Mouse (Mus musculus) small intestine, adult 2 months (tissue): ENCODE results near the gene Slc37a1.

Source experiments
- CTCF ChIP-seq: fragments of 200-500 bp; IDR thresholded peaks from 2 replicates; pipeline ENCODE4 v1.5.1; 2012; ENCODE audit warnings: low read depth, mild to moderate bottlenecking, control low read depth, inconsistent platforms, low read length, moderate library complexity, mixed read lengths; ENCODE audit not compliant: insufficient replicate concordance, insufficient read length; ENCODE audit errors: extremely low read depth
- POLR2A ChIP-seq: fragments of 200-500 bp; IDR thresholded peaks from 2 replicates; pipeline ENCODE4 v1.6.1; 2012; ENCODE audit warnings: low read depth, mild to moderate bottlenecking, control low read depth, inconsistent platforms, low read length, moderate library complexity

DNA sequence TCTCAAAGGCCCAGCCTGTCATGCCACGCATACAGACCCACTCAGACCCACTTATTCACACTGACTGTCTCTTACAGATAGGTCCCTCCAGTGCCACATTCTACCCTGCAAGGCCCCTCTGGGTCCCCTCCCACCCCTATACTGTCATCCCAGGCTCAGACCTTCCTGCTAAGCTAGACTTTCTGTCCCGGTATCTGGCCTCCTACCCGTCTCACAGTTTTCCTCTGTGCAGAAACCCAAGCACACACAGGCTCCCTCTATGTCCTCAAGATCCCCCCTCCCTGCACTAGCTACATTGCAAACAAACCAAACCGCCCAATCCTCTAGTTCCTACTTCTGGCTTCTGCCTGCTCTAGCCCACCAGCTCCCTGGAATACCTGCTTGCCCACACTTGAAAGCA, 8.7 kb upstream of the Slc37a1 start:
- TF ChIP-seq CTCF (no peak), POLR2A (no peak)
